Mouse (Mus musculus) hindbrain, embryonic 16.5 days (tissue): ENCODE results near the gene Mpig6b. TPM values are rescaled to one million over a fixed set of nuclear protein-coding genes. Genes with fewer than 3 reads are reported as not detected.
A peak's percentile ranks its signal among the peaks of the same experiment; 100 is the strongest.

Experiments used
- ATAC-seq: fragments of 200-750 bp; cut with Nextera tagmentation; 2 replicates; pipeline ENCODE4 v1.8.0; 2017; ENCODE audit warnings: moderate TSS enrichment, moderate library complexity
- H3K27ac ChIP-seq: fragments of 300-500 bp; sonication (generic); 2 replicates; pipeline ENCODE4 v1.5.1; 2014; ENCODE audit warnings: low read depth, mild to moderate bottlenecking, control low read depth, low read length, moderate library complexity
- H3K27me3 ChIP-seq: fragments of 300-500 bp; sonication (generic); replicated peaks from 2 replicates; pipeline ENCODE4 v1.6.1; 2014; ENCODE audit warnings: low read length; ENCODE audit not compliant: control insufficient read depth, insufficient read depth
- H3K36me3 ChIP-seq: fragments of 300-500 bp; sonication (generic); 2 replicates; pipeline ENCODE4 v1.6.1; 2014; ENCODE audit warnings: mild to moderate bottlenecking, low read length, moderate library complexity, mixed read lengths; ENCODE audit not compliant: control insufficient read depth, insufficient read depth
- H3K4me1 ChIP-seq: fragments of 300-500 bp; sonication (generic); 2 replicates; pipeline ENCODE4 v1.6.1; 2014; ENCODE audit warnings: low read depth, low read length; ENCODE audit not compliant: control insufficient read depth, insufficient read depth
- H3K4me2 ChIP-seq: fragments of 300-500 bp; sonication (generic); 2 replicates; pipeline ENCODE4 v1.6.1; 2014; ENCODE audit warnings: mild to moderate bottlenecking, low read length, control low read depth, moderate library complexity
- H3K4me3 ChIP-seq: fragments of 300-500 bp; sonication (generic); 2 replicates; pipeline ENCODE4 v1.5.1; 2014; ENCODE audit warnings: mild to moderate bottlenecking, low read length, control low read depth, moderate library complexity
- H3K9ac ChIP-seq: fragments of 300-500 bp; sonication (generic); 2 replicates; pipeline ENCODE4 v1.6.1; 2014; ENCODE audit warnings: low read depth, mild to moderate bottlenecking, control low read depth, low read length, moderate library complexity
- H3K9me3 ChIP-seq: fragments of 300-500 bp; sonication (generic); 2 replicates; pipeline ENCODE4 v1.6.1; 2014; ENCODE audit warnings: mild to moderate bottlenecking, low read length, moderate library complexity; ENCODE audit not compliant: control insufficient read depth
- WGBS: fragments of 180-500 bp; shearing (Covaris S2); extraction: QIAGEN DNeasy Blood & Tissue Kit; methylation state at CpG from one replicate; pipeline ENCODE4 v1.1.7; 2014; 5-methylcytosine and 5-hydroxymethylcytosine counted together
- polyA plus RNA-seq: library from polyadenylated mRNA; unstranded; fragments of >200 nt; fragmentation: Nextera tagmentation; extraction: Ambion mirVana; gene quantifications from 2 replicates; pipeline ENCODE4 v1.2.1, GENCODE M21; 2015

The Mpig6b gene
- polyA plus RNA-seq, 1 experiment from 2014 or later, result 0.13 TPM

- Histone ChIP-seq H3K4me2 (no peak overlapping the region), H3K4me1 (peaks cover 3% of the 10 kb centered on the region), H3K36me3 (peaks cover 44% of the 10 kb centered on the region), H3K27ac (no peak overlapping the region), H3K27me3 (no peaks in the 10 kb centered on the region), H3K4me3 (no peak overlapping the region), H3K9me3 (no peaks in the 10 kb centered on the region), H3K9ac (no peak overlapping the region)
- 70% methylated on average over 6 of the region's 6 CpGs for WGBS
- ATAC-seq, result no peak
Measured at GRCm38 (mm10) chr17:35103221-35103690, 37.3 kb upstream of the Mpig6b start.

- ATAC-seq, result no peak
- no peak overlapping the region for H3K4me2 ChIP-seq
- no peak overlapping the region for H3K9ac ChIP-seq
- no peaks in the 10 kb centered on the region for H3K27me3 ChIP-seq
- H3K4me3 ChIP-seq, result no peak overlapping the region
- H3K36me3 ChIP-seq, result peaks cover 45% of the 10 kb centered on the region
- H3K4me1 ChIP-seq, result peaks cover 3% of the 10 kb centered on the region
- H3K9me3 ChIP-seq, result no peaks in the 10 kb centered on the region
- no peak overlapping the region for H3K27ac ChIP-seq
- WGBS, result 71% methylated on average over 8 of the region's 8 CpGs
Measured at GRCm38 (mm10) chr17:35102299-35102698, 36.3 kb upstream of the Mpig6b start.

GRCm38 (mm10) chr17:35101161-35101560 lies 35.2 kb upstream of the Mpig6b start:
- Histone ChIP-seq H3K9ac (no peak overlapping the region), H3K27ac (no peak overlapping the region), H3K27me3 (no peaks in the 10 kb centered on the region), H3K4me3 (no peak overlapping the region), H3K4me2 (no peak overlapping the region), H3K4me1 (peaks cover 2% of the 10 kb centered on the region), H3K9me3 (no peaks in the 10 kb centered on the region), H3K36me3 (peaks cover 50% of the 10 kb centered on the region)
- 88% methylated on average over 11 of the region's 11 CpGs for WGBS
- no peak for ATAC-seq

DNA sequence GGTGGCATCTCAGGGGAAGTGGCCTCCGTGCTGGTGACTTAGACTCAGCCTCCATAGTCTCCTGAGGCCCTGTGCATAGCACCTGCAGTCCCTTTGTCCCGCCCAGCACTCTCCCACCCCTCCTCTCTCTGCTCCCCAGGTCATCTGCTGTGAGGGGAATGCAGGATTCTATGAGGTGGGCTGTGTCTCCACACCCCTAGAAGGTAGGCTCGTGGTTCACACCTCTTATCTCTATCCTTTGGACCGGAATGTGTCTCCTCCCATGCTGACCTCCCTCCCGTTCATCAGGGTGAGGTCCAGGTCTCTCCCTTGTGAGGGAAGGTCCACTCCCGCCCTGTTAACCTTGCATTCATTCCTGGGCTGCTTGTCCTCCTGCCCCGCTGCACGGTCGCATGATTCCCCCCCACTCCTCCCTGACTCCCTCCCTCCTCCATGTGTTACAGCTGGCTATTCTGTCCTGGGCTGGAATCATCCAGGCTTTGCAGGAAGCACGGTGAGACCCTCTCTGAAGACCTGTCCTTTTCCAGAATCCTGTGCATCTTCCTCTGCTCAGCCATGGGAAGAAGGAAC lies 34.3 kb upstream of the Mpig6b start:
- H3K4me2 ChIP-seq, result no peak overlapping the region
- 0 out of 2 replicates have a peak, but pooled peaks have one; percentile 18 for ATAC-seq
- no peak overlapping the region for H3K4me3 ChIP-seq
- peaks cover 50% of the 10 kb centered on the region for H3K36me3 ChIP-seq
- H3K9me3 ChIP-seq, result no peaks in the 10 kb centered on the region
- WGBS, result 74% methylated on average over 10 of the region's 10 CpGs
- H3K4me1 ChIP-seq, result no peaks in the 10 kb centered on the region
- H3K27me3 ChIP-seq, result no peaks in the 10 kb centered on the region
- no peak overlapping the region for H3K27ac ChIP-seq
- no peak overlapping the region for H3K9ac ChIP-seq

DNA sequence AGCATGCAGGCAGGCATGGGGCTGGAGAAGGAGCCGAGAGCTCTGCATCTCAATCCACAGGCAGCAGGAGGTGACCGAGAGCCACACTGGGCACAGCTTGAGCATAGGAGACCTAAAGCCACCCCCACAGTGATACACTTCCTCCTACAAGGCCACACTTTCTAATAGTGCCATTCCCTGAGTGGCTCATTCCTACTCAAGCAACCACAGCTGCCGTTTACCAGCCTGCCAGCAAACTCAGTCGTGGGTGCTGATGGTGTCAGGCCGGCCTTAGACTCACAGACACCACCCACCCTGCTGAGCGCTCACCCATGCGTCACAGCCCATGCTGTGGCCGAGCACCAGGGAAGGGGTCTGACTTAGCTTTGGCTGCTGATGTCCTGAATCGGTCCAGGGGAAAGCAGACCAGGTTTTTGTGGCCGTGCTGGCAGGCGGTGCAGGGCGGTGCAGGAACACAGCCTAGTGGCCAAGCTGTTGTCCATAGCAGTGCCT lies 31.2 kb upstream of the Mpig6b start:
- H3K9me3 ChIP-seq, result no peaks in the 10 kb centered on the region
- no peak overlapping the region for H3K4me2 ChIP-seq
- no peaks in the 10 kb centered on the region for H3K4me1 ChIP-seq
- no peak overlapping the region for H3K4me3 ChIP-seq
- WGBS, result 76% methylated on average over 12 of the region's 12 CpGs
- ATAC-seq, result no peak
- no peaks in the 10 kb centered on the region for H3K27me3 ChIP-seq
- peaks cover 55% of the 10 kb centered on the region for H3K36me3 ChIP-seq
- no peak overlapping the region for H3K27ac ChIP-seq
- no peak overlapping the region for H3K9ac ChIP-seq

- peaks cover 52% of the 10 kb centered on the region for H3K36me3 ChIP-seq
- 86% methylated on average over 11 of the region's 12 CpGs for WGBS
- no peak overlapping the region for H3K4me2 ChIP-seq
- no peaks in the 10 kb centered on the region for H3K4me1 ChIP-seq
- no peak for ATAC-seq
- no peak overlapping the region for H3K27ac ChIP-seq
- no peaks in the 10 kb centered on the region for H3K9me3 ChIP-seq
- no peaks in the 10 kb centered on the region for H3K27me3 ChIP-seq
- no peak overlapping the region for H3K9ac ChIP-seq
- no peak overlapping the region for H3K4me3 ChIP-seq
Measured at GRCm38 (mm10) chr17:35096597-35096996, 30.6 kb upstream of the Mpig6b start.

DNA sequence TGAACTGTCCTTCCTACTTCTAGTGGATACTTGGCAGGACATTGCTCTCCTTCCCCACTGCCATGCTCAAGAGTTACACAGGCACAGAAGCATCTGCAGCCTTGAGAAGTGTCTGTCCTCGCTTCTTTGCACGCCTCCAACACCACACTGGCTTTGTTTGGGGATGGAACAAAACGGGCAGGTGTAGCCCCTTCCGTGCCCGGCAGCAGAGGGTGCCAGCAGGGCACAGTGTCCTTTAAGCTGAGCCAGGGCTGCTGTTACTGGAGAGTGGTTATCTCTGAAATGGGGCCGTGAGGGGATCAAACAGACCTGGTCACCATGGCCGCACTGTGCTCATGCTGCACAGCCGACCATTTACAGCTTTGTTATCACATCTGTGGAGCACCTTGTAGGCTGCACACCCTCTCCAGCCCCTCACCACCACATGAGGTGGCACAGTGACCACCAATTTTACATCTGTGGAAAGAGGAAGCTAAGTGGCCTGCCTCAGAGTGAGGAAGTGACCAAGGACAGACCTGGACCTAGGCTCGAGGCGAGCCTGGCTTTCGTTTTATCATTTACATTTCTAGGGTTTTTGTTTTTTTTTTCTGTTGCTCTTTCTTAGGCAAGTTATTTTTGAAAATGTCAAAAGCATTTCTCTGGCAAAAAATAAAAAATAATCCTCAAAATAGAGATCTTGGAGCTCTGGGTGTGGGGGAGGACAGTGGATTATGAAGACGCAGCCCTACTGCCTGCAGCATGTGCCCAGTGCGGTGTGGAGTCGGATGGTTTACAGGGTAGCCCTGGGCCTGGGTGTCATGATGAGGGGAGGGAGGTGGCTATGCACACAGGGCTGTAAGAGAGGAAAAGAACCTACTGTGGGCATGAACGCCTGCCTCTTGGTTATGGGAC lies 28.7 kb upstream of the Mpig6b start:
- H3K36me3 ChIP-seq, result peaks cover 37% of the 10 kb centered on the region
- 94% methylated on average over 15 of the region's 15 CpGs for WGBS
- H3K27ac ChIP-seq, result no peak overlapping the region
- peaks cover 8% of the 10 kb centered on the region for H3K4me1 ChIP-seq
- no peak for ATAC-seq
- no peak overlapping the region for H3K4me2 ChIP-seq
- no peaks in the 10 kb centered on the region for H3K27me3 ChIP-seq
- no peaks in the 10 kb centered on the region for H3K9me3 ChIP-seq
- no peak overlapping the region for H3K9ac ChIP-seq
- no peak overlapping the region for H3K4me3 ChIP-seq

- no peaks in the 10 kb centered on the region for H3K27me3 ChIP-seq
- no peak for ATAC-seq
- H3K9me3 ChIP-seq, result no peaks in the 10 kb centered on the region
- 89% methylated on average over 14 of the region's 14 CpGs for WGBS
- no peak overlapping the region for H3K27ac ChIP-seq
- peaks cover 30% of the 10 kb centered on the region for H3K36me3 ChIP-seq
- H3K4me2 ChIP-seq, result no peak overlapping the region
- H3K9ac ChIP-seq, result no peak overlapping the region
- H3K4me1 ChIP-seq, result peaks cover 8% of the 10 kb centered on the region
- H3K4me3 ChIP-seq, result no peak overlapping the region
Measured at GRCm38 (mm10) chr17:35092403-35093198, 26.6 kb upstream of the Mpig6b start.
